ENCODE assay signal across 15 mouse cellular contexts in genomic region chr1:160366615-160367014, GRCm38 (mm10).
"Had no signal": no experiment of that assay in that cellular context is flagged by ENCODE, and none has a peak within 500 bp of the region (broad histone marks: within the 10 kb centered on the region; RNA-seq: fewer than 3 reads in every experiment).

No protein-coding gene starts in this region.

- DNase-seq: kidney, postnatal 36 days; lung, embryonic 14.5 days; lung, postnatal 10 days; lung, postnatal 4 days; midbrain, embryonic 14.5 days; right cerebral cortex, adult 18-20 months; right cerebral cortex, postnatal 25 days; thymus, postnatal 36 days had no signal

- H3K4me3 ChIP-seq: layer of hippocampus, adult 2 months; limb, embryonic 15.5 days; liver, embryonic 12.5 days; midbrain, embryonic 10.5 days; myocyte; neural tube, embryonic 15.5 days had no signal

- H3K27ac ChIP-seq: kidney, postnatal 0 days; layer of hippocampus, adult 2 months; limb, embryonic 15.5 days; liver, embryonic 12.5 days; midbrain, embryonic 10.5 days; neural tube, embryonic 15.5 days had no signal

- H3K4me1 ChIP-seq: liver, embryonic 12.5 days; midbrain, embryonic 10.5 days; neural tube, embryonic 15.5 days had no signal

- H3K9me3 ChIP-seq: limb, embryonic 15.5 days; liver, embryonic 12.5 days; midbrain, embryonic 10.5 days; neural tube, embryonic 15.5 days had no signal

- H3K4me2 ChIP-seq: limb, embryonic 15.5 days; liver, embryonic 12.5 days; lung, embryonic 14.5 days; neural tube, embryonic 15.5 days had no signal

- ATAC-seq: liver, embryonic 12.5 days had no signal

- H3K36me3 ChIP-seq: limb, embryonic 15.5 days; liver, embryonic 12.5 days; midbrain, embryonic 10.5 days; neural tube, embryonic 15.5 days had no signal

- H3K27me3 ChIP-seq: limb, embryonic 15.5 days; liver, embryonic 12.5 days; neural tube, embryonic 15.5 days had no signal

- H3K9ac ChIP-seq: limb, embryonic 15.5 days; liver, embryonic 12.5 days; lung, embryonic 14.5 days; neural tube, embryonic 15.5 days had no signal
